Mouse (Mus musculus): ENCODE measurements around the gene Myh9.
"Not testable (repeated sequence)": the region's sequence is repeated elsewhere in the genome, so short reads cannot be mapped to it uniquely, and the experiment has no call there.

Gene Myh9

DNA sequence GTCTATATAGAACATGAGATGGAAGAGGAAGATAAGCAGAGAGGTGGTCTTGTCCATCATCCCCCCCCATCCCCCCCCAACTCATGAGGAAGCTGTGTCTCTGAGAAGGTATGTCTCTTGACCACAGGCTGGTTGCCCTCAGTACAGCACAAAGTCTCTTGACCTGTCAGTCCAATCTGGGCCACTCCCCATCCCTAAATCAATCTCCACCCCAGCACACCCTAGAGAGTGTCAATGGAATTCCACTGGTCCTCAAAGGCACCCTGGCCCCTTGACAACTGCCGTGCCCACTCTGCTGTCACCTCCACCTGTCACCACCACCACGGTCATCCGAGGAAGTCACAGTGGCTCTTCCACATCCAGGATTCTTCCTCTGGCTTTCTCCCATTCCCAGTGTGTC is 93.6 kb downstream of the Myh9 start:
- DNase-seq, result no peak

DNA sequence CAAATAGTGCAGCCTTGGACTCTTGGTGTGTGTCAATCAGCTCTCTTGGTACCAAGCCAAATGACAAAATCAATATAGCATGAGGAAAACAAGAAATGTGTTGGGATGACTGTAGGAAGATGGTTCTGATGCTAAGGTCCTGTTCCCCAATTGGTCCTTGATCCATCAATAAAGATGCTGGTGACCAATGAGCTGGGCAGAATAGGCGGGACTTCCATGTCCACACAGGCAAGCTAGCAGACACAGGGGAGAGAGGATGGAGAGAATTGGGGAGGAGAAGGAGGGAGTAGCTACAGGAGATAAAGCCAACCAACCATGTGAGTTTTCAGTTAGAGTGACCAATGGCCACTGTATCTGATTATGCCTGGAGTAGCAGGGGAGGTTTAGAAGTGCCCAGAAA is 95.6 kb downstream of the Myh9 start:
- no peak for DNase-seq

DNA sequence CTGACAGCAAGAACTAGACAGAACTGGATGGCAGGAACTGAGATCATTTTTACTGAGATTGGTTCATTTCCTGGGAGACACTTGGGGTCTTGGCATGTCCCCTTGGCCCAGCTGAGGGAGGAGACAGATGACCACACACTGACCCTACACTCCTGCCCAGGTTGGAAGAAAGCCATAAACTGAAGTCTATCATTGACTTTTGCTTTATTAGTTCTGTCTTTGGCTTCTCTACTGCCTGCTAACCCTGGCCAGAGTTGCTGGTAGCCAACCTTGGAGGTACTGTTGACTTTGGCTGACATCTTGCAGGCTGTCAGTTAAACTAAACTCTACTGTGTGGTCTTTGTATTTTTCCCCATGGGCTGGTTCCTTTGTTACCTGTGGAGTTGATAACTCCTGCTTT is 96.9 kb downstream of the Myh9 start:
- DNase-seq, result no peak

DNA sequence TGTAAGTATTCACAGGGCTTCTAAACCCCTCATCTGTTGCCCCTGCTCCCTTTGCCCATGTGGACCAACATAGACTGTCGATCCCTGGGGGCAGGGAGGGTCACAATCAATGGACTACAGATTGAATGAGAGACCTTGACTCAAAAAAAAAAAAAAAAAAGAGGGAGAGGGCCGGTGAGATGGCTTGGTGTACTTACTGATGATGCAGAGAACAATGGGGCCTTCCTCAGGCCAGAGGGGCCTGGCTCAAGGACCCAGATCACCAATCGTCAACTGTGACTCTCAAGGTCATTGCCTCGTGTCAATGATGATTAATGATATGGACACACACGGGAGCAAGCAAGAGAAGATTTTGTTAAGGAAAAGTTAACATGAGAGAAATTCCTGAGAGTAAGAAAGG is 97.3 kb downstream of the Myh9 start:
- no peak for DNase-seq

DNA sequence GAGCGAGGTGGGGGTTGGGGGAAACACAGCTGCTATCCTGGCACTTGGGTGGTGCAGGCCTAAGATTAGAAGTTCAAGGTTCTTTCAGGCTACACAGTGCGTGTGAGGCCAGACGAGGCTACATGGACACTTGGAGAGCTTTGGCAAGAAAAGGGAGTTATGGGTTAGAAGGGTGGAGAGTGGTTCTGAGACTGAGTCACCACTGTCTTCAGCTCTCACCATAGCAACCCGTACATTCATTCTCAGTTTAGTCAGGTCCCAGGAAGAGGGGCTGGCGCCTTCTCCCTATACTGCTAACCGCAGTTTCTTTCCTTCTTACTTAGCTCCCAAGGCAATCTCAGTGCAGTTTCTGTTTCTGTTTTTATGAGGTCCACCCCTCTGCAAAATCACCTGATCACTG is 100.4 kb downstream of the Myh9 start:
- not testable (repeated sequence) for DNase-seq

DNA sequence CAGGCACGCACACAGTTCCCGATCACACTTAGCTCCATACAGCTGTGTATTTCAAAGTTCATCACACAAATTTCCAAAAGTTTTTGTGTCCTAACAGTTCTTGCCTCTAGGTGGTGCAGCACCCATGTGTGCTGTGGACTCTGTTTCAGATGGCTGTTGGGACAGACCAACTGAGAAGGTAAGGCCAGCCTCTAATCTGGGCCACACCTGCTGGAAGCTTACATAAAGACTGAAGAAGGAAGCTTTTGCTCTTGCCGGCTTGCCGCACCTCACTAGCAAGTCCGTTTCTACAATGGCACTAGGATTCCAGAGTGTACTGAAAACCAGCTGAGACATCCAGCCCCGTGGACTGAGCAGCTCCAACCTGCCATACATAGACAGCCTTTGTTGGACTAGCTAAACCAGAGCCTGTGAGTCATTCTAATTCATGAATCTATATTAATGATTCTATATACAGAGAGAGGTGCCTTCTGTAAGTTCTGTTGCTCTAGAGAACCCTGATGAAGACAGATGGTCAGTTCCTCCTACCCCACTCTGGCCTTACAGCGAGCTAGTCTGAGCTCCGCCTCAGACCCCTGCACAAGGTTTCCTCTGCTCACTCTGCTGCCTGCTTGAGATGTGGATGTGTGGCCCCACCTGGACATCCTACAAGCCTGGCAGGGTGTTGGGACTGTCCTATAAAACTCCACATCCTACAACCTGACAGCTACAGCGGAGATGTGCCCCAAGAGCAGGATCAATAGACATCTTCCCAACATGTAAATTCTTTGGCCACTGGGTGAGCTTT is 101.3 kb downstream of the Myh9 start:
- no peak for DNase-seq

DNA sequence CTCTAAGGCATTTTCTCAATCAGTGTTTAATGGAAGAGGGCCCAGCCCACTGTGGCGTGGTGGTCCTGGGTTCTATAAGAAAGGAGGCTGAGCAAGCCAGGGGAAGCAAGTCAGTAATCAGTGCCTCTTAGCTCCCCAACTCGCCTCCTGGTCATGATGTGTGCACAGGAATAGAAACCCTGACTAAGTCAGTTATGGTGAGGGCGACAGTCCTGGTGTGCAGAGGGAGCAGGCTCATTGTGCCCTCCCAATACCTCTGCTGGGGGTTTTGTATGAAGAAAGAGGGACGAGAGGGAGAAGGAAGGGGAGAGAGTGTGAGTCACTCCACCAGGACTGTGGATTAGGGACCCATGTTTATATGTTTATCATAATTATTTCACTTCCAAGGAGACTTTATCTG is 108.1 kb downstream of the Myh9 start:
- DNase-seq, result not testable (repeated sequence)

DNA sequence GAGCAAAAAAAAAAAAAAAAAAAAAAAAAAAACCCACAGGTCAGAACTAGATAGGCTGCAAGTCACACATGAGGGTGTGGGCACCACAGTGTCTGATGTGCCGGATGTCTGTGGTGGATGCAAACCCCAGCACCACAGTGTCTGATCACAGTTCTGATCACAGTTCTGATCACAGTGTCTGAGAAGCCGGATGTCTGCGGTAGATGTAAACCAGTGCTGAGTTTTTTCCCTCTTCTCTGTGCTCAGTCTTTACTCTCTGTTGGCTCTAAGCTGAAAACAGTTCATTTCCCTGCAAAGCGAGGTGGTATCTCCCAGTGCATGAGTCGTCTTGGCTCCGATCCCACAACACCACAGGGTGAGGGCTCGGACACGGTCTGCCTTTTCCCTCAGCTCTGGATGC is 108.6 kb downstream of the Myh9 start:
- DNase-seq, result peak in 1 of 2 experiments; percentile 43

DNA sequence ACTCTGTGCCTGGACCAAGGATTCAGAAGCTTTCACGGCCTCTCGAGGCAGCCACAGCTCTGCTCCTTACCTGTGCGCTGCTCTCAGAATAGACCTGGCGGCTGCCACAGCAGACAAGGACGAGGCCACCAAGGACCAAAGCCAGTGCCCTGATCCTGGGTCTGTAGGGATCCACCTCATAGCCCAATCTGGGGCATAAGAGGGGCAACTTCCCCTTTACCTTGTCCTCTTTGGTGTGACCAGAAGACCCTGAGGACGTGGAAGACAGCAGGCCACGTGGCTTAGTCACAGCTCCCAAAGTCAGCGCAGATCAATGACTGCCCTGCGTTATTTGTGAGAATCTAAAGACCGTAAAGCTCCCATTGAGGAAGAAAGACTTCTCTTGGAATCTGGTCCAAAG is 109.1 kb downstream of the Myh9 start:
- not testable (repeated sequence) for DNase-seq

DNA sequence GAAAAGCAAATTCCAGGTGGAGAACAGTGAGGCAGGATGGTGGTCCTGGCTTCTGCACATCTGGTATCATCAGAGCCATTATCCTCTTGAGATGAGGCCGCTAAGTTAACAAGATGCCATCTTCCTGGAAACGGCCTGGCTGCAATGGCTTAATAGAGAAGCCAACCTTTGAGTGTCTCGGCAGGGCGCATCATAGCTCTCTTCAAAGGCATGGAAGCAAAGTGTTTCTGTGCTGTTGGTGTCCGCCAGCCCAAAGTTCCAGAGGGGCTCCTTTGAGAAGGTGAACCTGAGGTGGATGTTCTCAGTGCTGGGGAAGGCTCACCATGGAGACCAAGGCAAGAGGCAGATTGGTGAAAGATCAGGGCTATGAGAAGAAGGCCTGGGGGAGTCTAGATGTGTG is 110.4 kb downstream of the Myh9 start:
- no peak for DNase-seq

DNA sequence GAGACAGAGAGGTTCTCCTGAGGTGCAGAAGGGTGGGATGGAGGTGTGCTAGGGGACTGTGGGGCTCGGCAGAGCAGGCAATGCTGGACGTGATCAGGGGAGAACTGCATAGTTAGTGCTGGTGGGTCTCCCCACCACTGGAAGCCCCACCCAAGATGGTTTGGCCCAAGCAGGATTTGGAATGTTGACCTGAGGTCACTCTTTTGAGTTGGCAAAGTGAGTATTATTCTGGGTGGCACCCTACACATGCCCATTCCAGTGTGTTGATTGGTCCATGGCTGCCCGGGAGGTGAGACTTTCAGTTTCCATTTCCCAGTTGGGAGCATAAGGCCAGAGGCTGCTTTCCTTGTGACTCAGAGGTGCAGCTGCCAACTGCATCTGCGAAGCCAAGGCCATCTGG is 113.2 kb downstream of the Myh9 start, which contains the start of gene Apol9b:
TSS of gene Apol9b (plus strand) at position 301 of the 400 bp plus-strand sequence.
- not testable (repeated sequence) for DNase-seq

DNA sequence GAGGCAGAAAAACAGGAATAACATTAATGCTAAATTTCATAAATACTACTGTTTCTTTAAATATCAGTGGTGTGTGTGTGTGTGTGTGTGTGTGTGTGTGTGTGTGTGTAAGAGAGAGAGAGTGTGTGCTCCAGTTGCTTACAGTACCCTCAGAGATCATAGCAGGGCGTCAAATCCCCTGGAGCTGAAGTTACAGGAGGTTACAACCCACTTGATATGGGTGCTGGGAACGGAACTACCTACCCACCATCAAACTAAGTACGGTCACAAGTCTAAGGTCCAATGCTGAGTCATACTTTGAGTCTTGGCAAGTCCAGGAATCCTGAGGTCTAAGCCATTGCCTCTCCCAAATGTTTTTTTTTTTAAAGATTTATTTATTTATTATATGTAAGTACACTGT is 114.2 kb downstream of the Myh9 start:
- not testable (repeated sequence) for DNase-seq

DNA sequence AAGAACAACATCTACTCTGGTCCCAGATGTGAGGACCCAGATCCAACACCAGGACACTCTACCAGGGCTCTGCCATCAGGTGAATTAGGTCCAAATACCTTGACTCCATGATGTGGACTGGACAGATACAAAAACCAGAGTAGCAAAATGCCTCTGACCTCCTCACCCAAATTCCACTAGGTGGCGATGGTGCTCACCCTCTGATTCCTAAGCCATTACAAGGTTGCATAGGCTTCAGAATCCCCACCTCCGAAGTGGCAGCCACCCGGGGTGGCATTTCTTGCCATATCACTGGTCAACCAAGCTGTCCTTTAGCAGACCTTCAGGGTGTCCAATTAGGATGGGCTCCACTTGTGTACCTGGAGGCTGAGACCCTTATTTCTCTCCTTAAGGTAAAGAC is 114.8 kb downstream of the Myh9 start:
- DNase-seq, result not testable (repeated sequence)

DNA sequence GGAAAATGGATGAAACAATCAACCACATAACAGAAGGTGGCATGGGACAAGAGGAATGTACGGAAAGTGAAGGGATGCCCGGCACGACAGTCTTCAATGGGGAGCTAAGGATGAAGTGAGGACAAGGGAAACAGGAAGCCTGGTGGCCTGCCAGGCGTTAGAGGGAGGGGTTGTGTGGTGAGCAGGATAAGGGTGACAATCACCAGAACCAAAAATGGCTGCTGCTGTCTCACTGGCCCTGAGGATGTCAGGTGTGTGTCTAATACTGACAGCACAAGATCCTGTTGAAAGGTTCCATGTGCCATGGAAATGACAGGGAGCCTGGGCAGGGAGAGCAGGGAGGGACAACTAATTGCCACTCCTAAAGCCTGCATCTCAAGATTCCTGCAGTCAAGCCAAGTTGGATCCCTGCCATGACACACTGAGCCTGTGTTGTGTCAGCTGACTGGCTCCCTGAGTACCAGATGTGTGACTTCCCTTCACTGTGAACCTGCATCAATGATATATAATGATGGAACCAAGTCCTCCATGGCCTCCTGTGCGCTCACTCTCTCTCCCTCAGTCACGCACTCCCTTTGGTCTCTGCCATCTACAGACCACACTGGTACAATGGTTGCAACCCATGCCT is 116.5 kb downstream of the Myh9 start:
- DNase-seq, result not testable (repeated sequence)

DNA sequence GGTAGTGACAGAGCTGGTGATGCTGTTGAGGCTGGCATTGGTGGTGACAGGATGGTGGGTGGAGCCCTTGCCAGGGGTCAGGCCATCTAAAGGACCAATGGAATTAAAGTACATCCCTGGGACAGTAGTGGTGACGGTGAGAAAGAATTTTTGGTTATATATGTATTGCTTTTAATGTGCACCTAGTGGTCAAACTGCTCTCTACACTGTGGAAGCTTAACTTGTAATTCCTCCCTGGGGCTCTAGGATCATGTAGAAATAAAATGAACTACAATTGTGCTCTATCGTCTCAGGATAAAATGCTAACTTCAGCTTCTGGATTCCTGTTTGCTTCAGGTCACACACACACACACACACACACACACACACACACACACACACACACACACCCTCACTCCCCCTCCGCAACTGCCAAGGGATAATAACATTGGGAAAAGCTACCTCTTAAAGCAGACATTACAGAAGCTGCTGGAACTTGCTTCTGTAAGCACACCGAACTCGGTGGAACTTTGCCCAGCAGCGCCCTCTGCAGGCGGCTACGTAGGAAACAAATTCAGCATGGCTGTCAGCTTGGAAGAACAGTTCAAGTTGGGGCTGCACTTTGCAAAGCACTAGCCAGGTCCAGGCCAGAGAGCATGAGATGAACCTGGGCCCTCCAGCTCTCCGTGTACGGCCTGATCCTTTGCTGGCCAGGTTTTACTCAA is 117.6 kb downstream of the Myh9 start:
- DNase-seq, result not testable (repeated sequence)

DNA sequence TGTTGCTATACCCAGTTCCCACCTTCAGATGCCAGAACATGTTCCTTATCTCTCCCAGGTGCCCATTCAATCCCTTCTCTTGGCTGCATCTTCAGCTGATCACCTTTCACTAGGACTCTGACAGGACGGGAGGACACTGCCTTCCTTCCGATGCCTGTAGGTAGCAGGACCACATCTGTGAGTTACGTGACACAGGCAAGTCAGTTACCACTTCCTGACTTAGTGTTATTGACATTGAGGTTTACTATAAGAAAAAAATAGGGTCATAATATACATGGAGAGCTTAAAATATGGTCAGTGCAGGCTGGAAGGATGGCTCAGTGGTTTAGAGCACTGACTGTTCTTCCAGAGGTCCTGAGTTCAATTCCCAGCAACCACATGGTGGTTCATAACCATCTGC is 120.5 kb downstream of the Myh9 start:
- not testable (repeated sequence) for DNase-seq

DNA sequence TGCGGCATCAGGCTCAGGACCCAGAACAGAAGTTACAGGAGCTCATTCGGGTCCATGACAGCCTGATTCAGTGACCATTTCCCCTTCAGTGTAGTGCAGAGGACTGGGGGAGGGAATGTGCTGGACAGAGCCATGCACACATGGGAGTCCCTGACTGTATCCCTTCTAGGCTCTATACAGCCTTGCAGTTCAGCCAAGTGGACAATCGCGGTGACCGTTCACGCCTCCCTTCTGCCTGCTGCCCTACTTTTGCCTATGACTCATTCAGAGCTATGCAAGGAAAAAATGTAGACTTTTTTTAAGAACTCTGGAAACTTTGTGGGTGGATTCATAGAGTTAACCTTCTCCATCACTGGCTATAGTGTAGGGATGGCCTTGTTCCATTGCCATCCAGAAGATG is 123.7 kb downstream of the Myh9 start:
- not testable (repeated sequence) for DNase-seq

Measured in lung, postnatal 4 days (tissue).